Mouse (Mus musculus): ENCODE data around the gene Zdhhc14.

DNA sequence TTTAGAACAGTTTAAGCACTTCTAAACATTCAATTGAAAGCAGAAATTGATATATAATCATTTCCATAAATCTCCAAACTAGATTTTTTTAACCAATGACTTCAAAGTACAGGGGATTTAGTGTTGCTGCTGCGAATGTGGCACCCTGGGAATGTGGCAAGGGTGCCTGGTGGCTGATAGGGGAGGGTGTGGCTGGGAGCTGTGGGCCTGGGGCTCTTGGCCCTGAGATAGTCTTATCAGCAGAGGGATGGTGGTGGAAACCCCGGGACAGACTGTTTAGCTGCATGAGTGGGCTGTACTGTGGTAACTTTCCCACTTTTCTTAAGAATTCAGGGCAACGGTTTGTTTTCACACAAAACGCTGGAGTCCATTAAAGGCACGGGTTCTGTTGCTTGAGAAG is 14.6 kb downstream of the Zdhhc14 start:
- TF ChIP-seq CTCF (IDR thresholded peaks at IDR 0.05; ENCODE audit: control insufficient read depth, insufficient read depth, insufficient read length) (no peak), USF1 (IDR thresholded peaks at IDR 0.05; ENCODE audit: low read depth) (no peak), CEBPB (IDR thresholded peaks at IDR 0.05; ENCODE audit: low read depth) (no peak), FOSL1 (IDR thresholded peaks at IDR 0.05; ENCODE audit: insufficient read depth, low read length, poor library complexity, severe bottlenecking) (no peak), MYOG (IDR thresholded peaks at IDR 0.05; ENCODE audit: control insufficient read depth, extremely low read depth, insufficient read length) (no peak), MAX (IDR thresholded peaks at IDR 0.05) (no peak)

Data from C2C12 (cell line).